Mouse (Mus musculus) heart, postnatal 14 days (tissue): ENCODE data around the gene Fgr. TPM values are rescaled to one million over a fixed set of nuclear protein-coding genes. Genes with fewer than 3 reads are reported as not detected.
A peak's percentile ranks its signal among the peaks of the same experiment; 100 is the strongest.
"Not testable (repeated sequence)": the region's sequence is repeated elsewhere in the genome, so short reads cannot be mapped to it uniquely, and the experiment has no call there.

Experiments used
- DNase-seq, 2 experiments: peaks; one replicate each; pipeline ENCODE4 v3.0.0; 2021 to 2022
- intact Hi-C: fragments of 180-260 bp; cut with DNase I; formaldehyde crosslinking; loops from one replicate; pipeline ENCODE4 v1.15.1; 2025
- long read RNA-seq, 2 experiments: library from polyadenylated mRNA; stranded (forward); transcript quantifications; one replicate each; pipeline ENCODE4 v2.0.0; 2021
- total RNA-seq, 2 experiments: library from RNA; stranded (reverse); gene quantifications; 2 replicates each; pipeline ENCODE4 v1.2.3; 2021

Fgr gene
- total RNA-seq = under 1 TPM; 0.43 to 0.49 TPM
- long read RNA-seq, experiment 1 = 0 reads
- long read RNA-seq, experiment 2 = 0 reads

GRCm38 (mm10) chr4:132973814-132974398 lies at the start of gene Fgr:
Gene Fgr, plus strand, starts transcription at chr4:132974095.
- intact Hi-C loops = no loop called here
- DNase-seq = no peak

- DNase-seq, intact Hi-C loops: not testable (repeated sequence)
Measured at GRCm38 (mm10) chr4:132926520-132926919, 47.4 kb upstream of the Fgr start.

- DNase-seq = peak; percentile 46 to 70
- intact Hi-C loops = loop anchor here (2.0 kb wide), 1 partner anchor 154 kb away; no protein-coding TSS in a partner anchor
Measured at GRCm38 (mm10) chr4:132930784-132931183, 43.1 kb upstream of the Fgr start.

- DNase-seq = no peak
- intact Hi-C loops = no loop called here
Measured at GRCm38 (mm10) chr4:132932752-132933404, 41.0 kb upstream of the Fgr start.

- intact Hi-C loops = no loop called here
Measured at GRCm38 (mm10) chr4:132934639-132935038, 39.3 kb upstream of the Fgr start.

GRCm38 (mm10) chr4:132938181-132938941 lies 35.5 kb upstream of the Fgr start:
- peak; percentile 14 to 16 for DNase-seq
- intact Hi-C loops = no loop called here

More at GRCm38 (mm10) chr4:132934639-132935038, 39.3 kb upstream of the Fgr start:
- no peak for DNase-seq

GRCm38 (mm10) chr4:132939421-132940127 lies 34.3 kb upstream of the Fgr start:
- intact Hi-C loops = no loop called here
- DNase-seq = peak; percentile 67 to 85

- intact Hi-C loops = no loop called here
Measured at GRCm38 (mm10) chr4:132941012-132941729, 32.7 kb upstream of the Fgr start.

GRCm38 (mm10) chr4:132943088-132943487 lies 30.8 kb upstream of the Fgr start:
- intact Hi-C loops = no loop called here
- DNase-seq = no peak

More at GRCm38 (mm10) chr4:132941012-132941729, 32.7 kb upstream of the Fgr start:
- no peak for DNase-seq

GRCm38 (mm10) chr4:132944106-132944505 lies 29.8 kb upstream of the Fgr start:
- no peak for DNase-seq
- intact Hi-C loops = no loop called here

GRCm38 (mm10) chr4:132944776-132945175 lies 29.1 kb upstream of the Fgr start:
- intact Hi-C loops = loop anchor here (1.0 to 5.0 kb wide), 4 partner anchors 61 to 353 kb away; partner anchors contain the start of genes Cd164l2 and Gpr3
- DNase-seq = no peak

- intact Hi-C loops = loop anchor here (1.0 to 5.0 kb wide), 4 partner anchors 60 to 352 kb away; partner anchors contain the start of genes Cd164l2 and Gpr3
- peak; percentile 88 to 93 for DNase-seq
Measured at GRCm38 (mm10) chr4:132945261-132946046, 28.4 kb upstream of the Fgr start.

GRCm38 (mm10) chr4:132946047-132947001 lies 27.6 kb upstream of the Fgr start:
- intact Hi-C loops = loop anchor here (5.0 kb wide), 3 partner anchors 111 to 351 kb away; partner anchors contain the start of genes Cd164l2 and Gpr3
- DNase-seq = peak; percentile 56 to 66

GRCm38 (mm10) chr4:132949882-132950532 lies 23.9 kb upstream of the Fgr start:
- no peak for DNase-seq

GRCm38 (mm10) chr4:132950999-132951398 lies 22.9 kb upstream of the Fgr start:
- intact Hi-C loops = loop anchor here (2.0 kb wide), 1 partner anchor 42 kb away; no protein-coding TSS in a partner anchor
- no peak for DNase-seq

More at GRCm38 (mm10) chr4:132949882-132950532, 23.9 kb upstream of the Fgr start:
- intact Hi-C loops = loop anchor here (2.0 to 5.0 kb wide), 4 partner anchors 43 to 347 kb away; partner anchors contain the start of genes Cd164l2 and Gpr3

GRCm38 (mm10) chr4:132954530-132955394 lies 19.1 kb upstream of the Fgr start:
- intact Hi-C loops = no loop called here
- DNase-seq = no peak
